In genomic region chr17:34263068-34263467, GRCm38 (mm10) we compare ENCODE assay signal across 1 mouse cellular context.
TF ChIP-seq lines count a peak whose summit lies in the region.

No protein-coding gene starts in this region.

TF ChIP-seq in CH12.LX, 34 proteins besides CTCF, POLR2A, EP300 and RAD21:
- no peak; the same call in 1 of the 2 replicates for TF ChIP-seq ETS1 (conservative IDR thresholded peaks at IDR 0.05; ENCODE audit: low read depth, low read length)
- TF ChIP-seq MAFK (IDR thresholded peaks at IDR 0.05; ENCODE audit: insufficient replicate concordance, low read length), result no peak
- TF ChIP-seq SIN3A (IDR thresholded peaks at IDR 0.05; ENCODE audit: low read length), result 0 out of 2 replicates have a peak, but pooled peaks have one; percentile 34
- TF ChIP-seq MAX (IDR thresholded peaks at IDR 0.05; ENCODE audit: low read length), result no peak
- TF ChIP-seq MYC (IDR thresholded peaks at IDR 0.05; ENCODE audit: low read depth, low read length), result no peak
- TF ChIP-seq POLR2AphosphoS2 (IDR thresholded peaks at IDR 0.05; ENCODE audit: low read depth, low read length), result peak; percentile 59; the same call in 1 of the 2 replicates
- peak; percentile 87 for TF ChIP-seq TBP (conservative IDR thresholded peaks at IDR 0.05; ENCODE audit: low read depth, low read length)
- no peak for TF ChIP-seq USF2 (conservative IDR thresholded peaks at IDR 0.05; ENCODE audit: low read depth, low read length)
- TF ChIP-seq IRF4 (IDR thresholded peaks at IDR 0.05; ENCODE audit: low read depth, low read length), result peak; percentile 28; the same call in 1 of the 2 replicates
- no peak for TF ChIP-seq MEF2A (IDR thresholded peaks at IDR 0.05; ENCODE audit: borderline replicate concordance, low read depth, low read length)
- TF ChIP-seq BHLHE40 (IDR thresholded peaks at IDR 0.05; ENCODE audit: low read depth, low read length), result no peak
- peak; percentile 77 for TF ChIP-seq ZMIZ1 (IDR thresholded peaks at IDR 0.05; ENCODE audit: low read depth, low read length)
- peak; percentile 77 for TF ChIP-seq NELFE (IDR thresholded peaks at IDR 0.05; ENCODE audit: low read depth, low read length)
- peak; percentile 96 for TF ChIP-seq CHD2 (IDR thresholded peaks at IDR 0.05; ENCODE audit: low read length)
- no peak for TF ChIP-seq ELF1 (IDR thresholded peaks at IDR 0.05; ENCODE audit: low read depth, low read length)
- TF ChIP-seq TCF12 (IDR thresholded peaks at IDR 0.05; ENCODE audit: low read depth, low read length), result peak; percentile 61; the same call in 1 of the 2 replicates
- TF ChIP-seq E2F4 (IDR thresholded peaks at IDR 0.05; ENCODE audit: insufficient replicate concordance, low read depth, low read length), result no peak
- TF ChIP-seq MXI1 (IDR thresholded peaks at IDR 0.05; ENCODE audit: low read depth, low read length), result no peak
- TF ChIP-seq ZC3H11A (IDR thresholded peaks at IDR 0.05; ENCODE audit: low read depth, low read length), result no peak
